Mouse (Mus musculus): ENCODE results near the gene March9.

Gene March9

GRCm38 (mm10) chr10:127059968-127060916, at the start of gene March9:
March9 (minus strand) TSS chr10:127060184.
- peak; percentile 93 for DNase-seq

- no peak for DNase-seq
Observed at GRCm38 (mm10) chr10:127108262-127108583, 48.2 kb upstream of the March9 start.

GRCm38 (mm10) chr10:127107563-127108261, 47.7 kb upstream of the March9 start:
- no peak for DNase-seq

- no peak for DNase-seq
Observed at GRCm38 (mm10) chr10:127103631-127104030, 43.6 kb upstream of the March9 start.

GRCm38 (mm10) chr10:127101151-127101550, 41.2 kb upstream of the March9 start:
- DNase-seq = no peak

- no peak for DNase-seq
Observed at GRCm38 (mm10) chr10:127100414-127100813, 40.4 kb upstream of the March9 start.

GRCm38 (mm10) chr10:127099868-127100267, 39.9 kb upstream of the March9 start:
- no peak for DNase-seq

- DNase-seq = no peak
Observed at GRCm38 (mm10) chr10:127099191-127099590, 39.2 kb upstream of the March9 start.

GRCm38 (mm10) chr10:127098514-127098913, 38.5 kb upstream of the March9 start:
- DNase-seq = no peak

- peak; percentile 68 for DNase-seq
Observed at GRCm38 (mm10) chr10:127094382-127094802, 34.4 kb upstream of the March9 start.

GRCm38 (mm10) chr10:127092742-127093141, 32.8 kb upstream of the March9 start:
- DNase-seq = no peak

GRCm38 (mm10) chr10:127091507-127092396, 31.8 kb upstream of the March9 start:
- DNase-seq = peak; percentile 40

GRCm38 (mm10) chr10:127090560-127091411, 30.8 kb upstream of the March9 start:
- no peak for DNase-seq

GRCm38 (mm10) chr10:127085633-127086032, 25.6 kb upstream of the March9 start:
- DNase-seq = peak; percentile 24

GRCm38 (mm10) chr10:127085052-127085451, 25.1 kb upstream of the March9 start:
- no peak for DNase-seq

- DNase-seq = peak; percentile 59
Observed at GRCm38 (mm10) chr10:127083915-127084306, 23.9 kb upstream of the March9 start.

- DNase-seq = peak; percentile 46
Observed at GRCm38 (mm10) chr10:127083292-127083914, 23.4 kb upstream of the March9 start.

- DNase-seq = no peak
Observed at GRCm38 (mm10) chr10:127081996-127082620, 22.1 kb upstream of the March9 start.

- peak; percentile 77 for DNase-seq
Observed at GRCm38 (mm10) chr10:127080901-127081780, 21.2 kb upstream of the March9 start.

All from cerebellum, adult 9-10 months (tissue).